Mouse (Mus musculus): ENCODE results near the gene Abcb11.
"Not testable (repeated sequence)": the region's sequence is repeated elsewhere in the genome, so short reads cannot be mapped to it uniquely, and the experiment has no call there.

Gene Abcb11

DNA sequence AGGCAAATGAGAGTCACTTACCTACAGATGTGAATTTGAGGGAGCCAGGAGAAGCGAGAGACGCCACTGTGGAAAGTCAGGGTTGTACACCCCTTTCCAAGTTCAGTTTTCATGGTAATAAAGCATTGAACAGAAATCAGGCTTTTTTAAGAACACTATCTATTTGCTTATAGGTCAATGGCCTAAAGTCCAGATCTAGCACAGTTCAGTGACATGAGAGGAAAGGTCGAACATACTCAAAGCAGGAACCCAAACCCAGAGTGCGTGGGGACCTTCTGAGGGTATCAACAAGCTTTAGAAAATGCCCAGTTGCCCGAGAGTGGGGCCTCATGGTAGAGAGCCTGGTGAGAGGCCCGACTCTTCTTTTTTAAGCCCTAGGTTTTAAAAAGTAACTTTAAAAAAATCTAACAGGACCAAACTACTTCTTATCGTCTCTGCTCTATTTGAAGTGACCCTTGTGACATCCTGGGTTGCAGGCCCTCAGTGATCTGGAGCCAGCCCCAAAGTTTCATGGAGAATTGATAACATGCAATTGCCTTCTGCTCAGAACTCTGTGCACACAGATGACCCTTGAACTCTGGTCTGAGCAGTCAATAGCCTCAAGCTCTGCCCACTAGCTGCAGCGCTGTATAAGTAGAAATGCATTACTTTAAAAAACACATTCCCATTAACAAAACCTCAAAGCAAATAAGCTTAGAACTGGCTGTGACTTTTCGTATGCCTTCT lies at the start of gene Abcb11:
TSS of gene Abcb11 (minus strand) at position 121 of the 726 bp plus-strand sequence.
- no peak for DNase-seq (ENCODE audit: low read depth, low spot score)

DNA sequence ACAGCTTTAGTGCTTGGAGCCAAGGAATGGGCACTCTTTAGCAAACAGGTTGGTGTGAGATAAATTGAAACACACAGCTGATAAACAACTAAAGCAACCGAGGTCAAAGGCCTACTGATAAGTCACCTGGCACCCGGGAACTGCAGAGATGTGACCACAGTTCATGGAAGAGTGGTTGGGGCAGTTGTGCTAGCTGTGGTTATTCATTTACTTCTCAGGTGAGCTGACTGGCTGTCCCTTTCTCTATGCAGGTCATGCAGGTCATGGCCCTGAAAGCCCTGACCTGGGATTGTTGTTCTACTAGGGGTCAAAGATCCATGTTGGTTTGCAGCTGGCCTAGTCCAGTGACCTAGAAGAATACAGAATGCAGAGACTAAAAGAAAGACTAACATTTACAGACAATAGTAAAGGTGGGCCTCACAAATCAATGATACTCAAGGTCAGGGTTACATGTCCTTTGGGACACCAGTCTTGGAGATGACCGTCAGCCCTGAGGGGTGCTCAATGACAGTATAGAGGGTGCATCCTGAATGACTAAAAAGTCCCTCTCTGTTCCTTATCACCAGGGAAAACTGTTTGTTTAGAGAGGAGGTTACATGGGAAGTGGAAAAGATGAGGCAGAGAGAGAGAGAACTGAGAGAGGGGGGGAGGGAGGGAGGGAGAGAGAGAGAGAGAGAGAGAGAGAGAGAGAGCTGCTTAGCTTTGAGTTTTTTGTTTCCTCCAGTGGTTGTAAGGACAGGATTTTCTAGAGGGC lies 43.9 kb upstream of the Abcb11 start:
- no peak for DNase-seq (ENCODE audit: low read depth, low spot score)

- DNase-seq (ENCODE audit: low read depth, low spot score) = no peak
Observed at GRCm38 (mm10) chr2:69382838-69383237, 40.4 kb upstream of the Abcb11 start.

- peak; percentile 4 for DNase-seq (ENCODE audit: low read depth, low spot score)
Observed at GRCm38 (mm10) chr2:69381740-69382139, 39.3 kb upstream of the Abcb11 start.

DNA sequence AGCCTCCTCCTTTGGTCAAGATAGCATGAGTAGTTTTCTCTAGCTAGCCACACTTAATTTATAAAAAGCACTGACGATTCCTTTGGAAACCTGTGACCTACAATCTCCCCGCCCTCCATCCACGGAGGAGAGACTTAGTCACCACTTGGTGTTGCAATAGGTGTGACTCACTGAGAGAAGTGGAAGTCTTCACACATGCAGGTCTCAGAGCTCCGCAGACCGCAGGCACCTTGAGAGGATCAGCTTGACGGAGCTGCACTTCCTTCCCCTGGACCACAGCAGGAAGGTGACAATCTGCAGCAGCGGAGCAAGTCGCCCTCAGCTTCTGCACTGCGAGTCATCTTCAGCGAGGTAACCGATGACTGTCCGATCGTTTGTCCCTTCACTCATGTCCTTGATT lies 37.9 kb upstream of the Abcb11 start, which contains the start of gene Dhrs9:
TSS of gene Dhrs9 (plus strand) at position 165 of the 400 bp plus-strand sequence.
- peak; percentile 46 for DNase-seq (ENCODE audit: low read depth, low spot score)

DNA sequence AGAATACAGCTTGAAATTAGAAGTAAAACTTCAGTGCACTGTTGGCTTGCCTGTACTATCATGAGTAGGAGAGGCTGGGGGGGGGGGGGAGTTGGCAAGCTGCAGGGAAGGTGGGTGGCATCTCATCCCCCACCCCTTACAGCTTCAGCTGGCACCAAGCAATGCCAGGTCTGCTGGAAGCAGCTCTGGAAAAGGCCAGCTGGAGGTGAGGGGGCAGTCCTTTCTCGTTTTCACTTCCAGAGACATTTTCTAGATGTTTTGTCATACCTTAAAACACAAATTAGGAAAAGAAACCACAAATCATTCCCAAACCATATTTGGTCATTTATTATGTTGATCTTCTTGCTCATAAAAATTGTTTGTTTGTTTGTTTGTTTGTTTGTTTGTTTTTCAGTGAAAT lies 37.4 kb upstream of the Abcb11 start:
- no peak for DNase-seq (ENCODE audit: low read depth, low spot score)

- DNase-seq (ENCODE audit: low read depth, low spot score) = no peak
Observed at GRCm38 (mm10) chr2:69376780-69377179, 34.4 kb upstream of the Abcb11 start.

GRCm38 (mm10) chr2:69365275-69365674 lies 22.9 kb upstream of the Abcb11 start:
- DNase-seq (ENCODE audit: low read depth, low spot score) = no peak

DNA sequence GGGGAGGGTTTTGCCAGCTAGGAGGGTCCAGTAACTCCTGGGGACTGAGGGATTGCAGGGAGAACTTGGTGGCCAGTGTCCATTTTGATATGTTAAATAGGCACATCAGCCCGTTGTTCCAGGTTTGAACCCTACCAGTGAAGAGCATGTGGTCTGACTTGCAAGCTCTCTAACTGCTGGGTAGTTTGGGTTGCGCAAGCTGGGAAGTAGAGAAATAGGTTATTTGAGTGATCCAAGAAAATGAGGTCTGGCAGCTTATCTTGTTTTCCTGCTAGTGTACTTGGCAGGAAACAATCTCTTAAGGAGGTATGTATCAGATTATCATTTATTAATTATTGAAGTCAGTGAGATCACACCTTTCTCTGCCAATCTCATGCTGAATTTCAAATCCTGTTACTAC lies 22.4 kb upstream of the Abcb11 start:
- no peak for DNase-seq (ENCODE audit: low read depth, low spot score)

DNA sequence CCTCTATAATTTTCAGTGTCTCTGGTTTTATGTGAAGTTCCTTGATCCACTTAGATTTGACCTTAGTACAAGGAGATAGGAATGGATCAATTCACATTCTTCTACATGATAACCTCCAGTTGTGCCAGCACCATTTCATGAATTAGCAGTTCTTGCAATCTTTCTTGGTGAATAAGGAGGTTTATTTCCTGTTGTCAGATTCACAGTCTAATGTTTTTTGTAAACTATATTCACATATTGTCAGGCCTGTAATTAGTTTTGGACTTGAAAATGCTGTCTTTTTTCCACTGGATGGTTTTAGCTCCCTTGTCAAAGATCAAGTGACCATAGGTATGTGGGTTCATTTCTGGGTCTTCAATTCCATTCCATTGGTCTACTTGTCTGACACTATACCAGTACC lies 13.0 kb upstream of the Abcb11 start:
- DNase-seq (ENCODE audit: low read depth, low spot score) = not testable (repeated sequence)

- DNase-seq (ENCODE audit: low read depth, low spot score) = no peak
Observed at GRCm38 (mm10) chr2:69341506-69341905, 910 bp downstream of the Abcb11 start.

- not testable (repeated sequence) for DNase-seq (ENCODE audit: low read depth, low spot score)
Observed at GRCm38 (mm10) chr2:69331523-69331922, 10.9 kb downstream of the Abcb11 start.

DNA sequence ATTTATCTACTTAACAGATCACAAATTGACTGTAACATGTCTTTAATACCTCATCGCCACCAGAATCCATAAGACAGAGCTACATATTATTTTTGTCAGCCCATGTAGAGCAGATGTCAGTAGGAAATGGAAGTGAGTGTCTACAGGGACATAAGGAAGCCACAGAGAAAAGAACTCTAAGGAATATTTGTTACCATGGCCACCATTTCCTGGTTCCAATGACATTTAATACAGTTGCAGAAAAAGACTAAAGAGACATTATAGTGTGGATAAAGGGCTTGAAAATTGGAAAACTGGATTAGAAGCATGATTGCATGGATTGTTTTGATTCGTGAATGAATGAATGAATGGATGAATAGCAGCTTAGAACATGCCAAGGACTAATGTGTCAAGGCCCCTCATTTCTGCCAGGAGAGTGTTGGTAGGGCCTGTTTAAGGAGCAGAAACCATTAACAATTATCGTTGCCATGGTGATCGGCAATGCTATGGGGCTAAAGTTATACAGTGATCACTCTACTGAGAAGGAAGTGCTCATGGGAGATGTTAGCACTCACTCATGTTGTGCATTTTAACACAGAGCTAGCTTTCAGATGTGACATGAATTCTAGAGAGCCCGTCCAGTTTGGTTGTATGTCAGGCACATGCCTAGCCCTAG lies 13.8 kb downstream of the Abcb11 start:
- DNase-seq (ENCODE audit: low read depth, low spot score) = no peak

GRCm38 (mm10) chr2:69324881-69325660 lies 17.3 kb downstream of the Abcb11 start:
- DNase-seq (ENCODE audit: low read depth, low spot score) = no peak

DNA sequence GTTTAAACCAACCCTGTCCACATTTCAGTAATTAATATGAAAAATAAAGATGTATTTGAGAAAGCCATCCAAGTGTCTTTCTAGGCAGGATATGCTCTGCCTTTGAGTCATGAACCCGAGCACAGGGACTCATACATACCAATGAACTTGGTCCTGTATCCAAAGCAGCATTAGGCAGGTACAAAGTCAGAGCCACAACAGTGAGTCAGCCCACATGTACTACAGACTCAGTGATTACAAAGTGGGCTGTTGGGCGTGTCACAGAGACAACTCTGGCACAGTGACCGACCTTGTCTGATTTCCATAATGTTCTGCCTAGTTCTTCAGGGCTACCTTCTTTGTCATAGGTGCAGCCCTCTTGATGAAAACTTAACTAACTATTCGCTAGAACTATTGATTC lies 19.4 kb downstream of the Abcb11 start:
- no peak for DNase-seq (ENCODE audit: low read depth, low spot score)

GRCm38 (mm10) chr2:69321457-69321856 lies 21.0 kb downstream of the Abcb11 start:
- no peak for DNase-seq (ENCODE audit: low read depth, low spot score)

- no peak for DNase-seq (ENCODE audit: low read depth, low spot score)
Observed at GRCm38 (mm10) chr2:69311337-69311736, 31.1 kb downstream of the Abcb11 start.

DNA sequence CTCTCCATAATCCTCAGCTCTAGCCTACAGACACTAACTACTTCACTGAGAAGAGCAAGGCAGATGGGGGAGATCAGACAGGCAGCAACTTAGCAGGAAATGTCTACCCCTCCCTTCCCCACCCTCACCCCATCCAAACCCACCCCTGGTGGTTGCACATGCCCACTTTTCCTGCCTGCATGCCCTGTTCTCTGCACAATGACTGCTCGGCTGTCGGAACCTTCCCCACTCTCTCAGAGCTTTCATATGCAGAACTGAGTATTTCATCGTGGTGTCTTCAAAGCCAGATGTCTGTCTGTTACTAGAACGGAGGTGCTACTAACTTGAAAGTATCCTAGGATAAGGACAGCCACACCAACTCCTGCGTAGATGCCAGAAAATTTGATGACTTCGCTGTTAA lies 34.3 kb downstream of the Abcb11 start:
- no peak for DNase-seq (ENCODE audit: low read depth, low spot score)

GRCm38 (mm10) chr2:69300568-69300967 lies 41.8 kb downstream of the Abcb11 start:
- not testable (repeated sequence) for DNase-seq (ENCODE audit: low read depth, low spot score)

DNA sequence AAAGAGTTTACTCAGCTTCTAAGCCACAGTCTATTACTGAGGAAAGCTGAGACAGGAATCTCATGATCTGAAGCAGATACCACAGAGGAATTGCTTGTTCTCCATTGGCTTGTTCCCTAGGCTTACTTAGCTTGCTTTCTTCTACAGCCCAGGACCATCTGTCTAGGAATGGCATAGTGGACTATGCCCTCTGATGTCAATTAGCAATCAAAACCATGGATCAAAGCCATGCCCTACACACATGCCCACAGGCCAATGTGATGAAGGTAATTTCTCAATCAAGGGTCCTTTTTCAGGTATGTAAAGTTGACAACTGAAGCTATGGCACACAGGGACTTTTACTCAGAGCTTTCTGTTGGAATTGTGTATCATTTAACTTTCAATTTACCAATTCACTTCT lies 47.9 kb downstream of the Abcb11 start:
- DNase-seq (ENCODE audit: low read depth, low spot score) = no peak

DNA sequence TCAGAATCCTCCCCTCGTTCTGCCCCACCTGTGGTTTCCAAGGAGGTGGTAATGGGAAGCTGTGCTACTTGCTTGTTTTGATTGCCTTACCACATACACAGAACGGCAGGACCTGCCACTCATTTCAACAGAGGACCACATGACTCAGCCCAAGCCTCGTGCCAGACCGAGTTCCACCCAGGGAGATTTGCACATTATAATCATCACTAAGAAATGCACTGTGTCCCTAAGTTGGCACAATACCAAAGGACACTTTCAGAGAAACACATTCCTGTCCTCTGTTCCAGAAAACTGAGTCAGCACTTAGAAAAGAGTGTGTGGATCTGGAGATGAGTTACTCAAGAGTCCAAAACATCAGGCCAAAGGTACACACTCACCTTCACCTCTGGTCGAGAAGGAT lies 53.4 kb downstream of the Abcb11 start:
- DNase-seq (ENCODE audit: low read depth, low spot score) = no peak

DNA sequence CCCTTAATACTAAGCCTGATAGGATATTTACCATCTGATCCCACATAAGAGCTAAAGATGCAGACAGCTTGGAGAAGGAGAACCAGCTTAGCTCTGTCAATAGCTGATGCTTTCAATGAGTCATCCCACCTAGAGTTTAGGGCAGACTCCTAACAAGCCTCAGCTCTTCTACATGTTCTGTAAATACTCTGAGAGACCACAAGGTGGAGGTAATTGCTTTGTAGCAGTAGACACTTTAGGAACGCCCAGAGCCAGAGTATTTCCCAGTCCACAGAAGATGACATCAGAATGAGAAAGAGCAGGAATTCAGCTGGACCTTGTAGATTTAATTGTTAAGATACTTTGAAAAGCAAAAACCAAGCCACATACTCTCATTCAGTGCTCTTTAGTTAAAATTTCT lies 66.5 kb downstream of the Abcb11 start:
- DNase-seq (ENCODE audit: low read depth, low spot score) = no peak
